Mouse (Mus musculus) lung, postnatal 0 days (tissue): ENCODE measurements around the gene Vps26a. TPM values are rescaled to one million over a fixed set of nuclear protein-coding genes. Genes with fewer than 3 reads are reported as not detected.

ENCODE experiments used
- ATAC-seq: fragments of 200-750 bp; cut with Nextera tagmentation; 2 replicates; pipeline ENCODE4 v1.8.0; 2017; ENCODE audit warnings: moderate library complexity
- DNase-seq: peaks from one replicate; pipeline ENCODE4 v3.0.0-alpha.2; 2016; ENCODE audit warnings: low spot score
- H3K27ac ChIP-seq: fragments of 300-500 bp; sonication (generic); 2 replicates; pipeline ENCODE4 v1.5.1; 2014; ENCODE audit warnings: antibody characterized with exemption, mild to moderate bottlenecking, low read length, mixed read lengths
- H3K27me3 ChIP-seq: fragments of 300-500 bp; sonication (generic); replicated peaks from 2 replicates; pipeline ENCODE4 v1.6.1; 2014; ENCODE audit warnings: low read length, mixed read lengths; ENCODE audit not compliant: insufficient read depth
- H3K36me3 ChIP-seq: fragments of 300-500 bp; sonication (generic); 2 replicates; pipeline ENCODE4 v1.6.1; 2014; ENCODE audit warnings: low read length, mixed read lengths; ENCODE audit not compliant: insufficient read depth
- H3K4me1 ChIP-seq: fragments of 300-500 bp; sonication (generic); 2 replicates; pipeline ENCODE4 v1.6.1; 2014; ENCODE audit warnings: antibody characterized with exemption, low read depth, low read length, mixed read lengths; ENCODE audit not compliant: insufficient read depth
- H3K4me2 ChIP-seq: fragments of 300-500 bp; sonication (generic); replicated peaks from 2 replicates; pipeline ENCODE4 v1.6.1; 2014; ENCODE audit warnings: low read depth, mild to moderate bottlenecking, low read length, moderate library complexity, mixed read lengths
- H3K4me3 ChIP-seq: fragments of 300-500 bp; sonication (generic); 2 replicates; pipeline ENCODE4 v1.5.1; 2014; ENCODE audit warnings: low read depth, low read length
- H3K9ac ChIP-seq: fragments of 300-500 bp; sonication (generic); replicated peaks from 2 replicates; pipeline ENCODE4 v1.6.1; 2014; ENCODE audit warnings: low read depth, mild to moderate bottlenecking
- H3K9me3 ChIP-seq: fragments of 300-500 bp; sonication (generic); 2 replicates; pipeline ENCODE4 v1.6.1; 2016; ENCODE audit warnings: low read length, mixed read lengths
- CTCF ChIP-seq: IDR thresholded peaks from 2 replicates; pipeline ENCODE4 v1.5.1; 2016; ENCODE audit warnings: antibody characterized with exemption, mild to moderate bottlenecking
- EP300 ChIP-seq: IDR thresholded peaks from 2 replicates; pipeline ENCODE4 v1.6.1; 2016; ENCODE audit warnings: antibody characterized with exemption, mild to moderate bottlenecking, control low read depth
- WGBS: fragments of 180-500 bp; shearing (Covaris S2); extraction: QIAGEN DNeasy Blood & Tissue Kit; methylation state at CpG from one replicate; pipeline ENCODE4 v1.1.7; 2014; 5-methylcytosine and 5-hydroxymethylcytosine counted together
- polyA plus RNA-seq: library from polyadenylated mRNA; unstranded; fragments of >200 nt; fragmentation: Nextera tagmentation; extraction: Ambion mirVana; gene quantifications from 2 replicates; pipeline ENCODE4 v1.2.1, GENCODE M21; 2015

Gene Vps26a
- 62.7 and 68.7 TPM in 2 replicates for polyA plus RNA-seq

DNA sequence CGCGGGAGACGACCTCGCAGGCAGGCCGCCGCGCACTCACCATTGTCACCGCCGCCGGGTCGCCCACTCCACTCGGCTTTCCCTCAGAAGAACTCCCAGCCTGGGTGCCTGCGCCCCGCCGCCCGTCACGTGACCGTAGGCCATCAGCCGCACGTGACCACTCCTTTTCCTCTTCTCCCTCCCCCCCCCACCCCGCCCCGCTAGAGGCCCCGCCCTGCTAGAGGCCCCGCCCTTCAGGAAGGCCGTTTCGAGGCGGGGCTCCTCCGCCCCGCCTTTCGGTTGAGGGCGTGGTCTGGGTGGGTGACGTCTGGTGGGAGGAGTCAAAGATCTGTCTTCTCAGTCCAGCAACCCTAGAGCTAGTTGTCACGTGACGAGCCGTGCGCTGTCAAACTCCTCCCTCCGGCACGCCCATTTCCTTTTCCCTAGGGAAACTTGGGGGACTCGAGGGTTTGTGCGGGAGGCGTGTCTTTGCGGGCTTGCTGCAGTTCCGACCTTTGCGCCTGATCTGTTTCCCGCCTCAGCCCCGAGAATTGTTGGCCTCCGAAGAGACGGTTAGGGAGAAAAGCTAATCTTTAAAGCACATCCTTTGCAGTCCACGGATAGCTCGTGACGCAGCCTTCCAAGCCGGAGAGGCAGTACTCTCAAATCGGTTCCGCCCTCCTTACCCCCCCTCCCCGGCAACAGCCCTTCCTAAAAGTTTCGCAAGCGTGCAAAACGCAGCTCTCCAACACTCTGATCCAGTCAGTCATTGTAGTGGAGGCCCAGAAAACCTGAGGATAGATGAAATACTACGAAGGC lies at the start of gene Vps26a:
Gene Vps26a (minus strand): TSS at position 188 of the 798 bp plus-strand sequence.
- Histone ChIP-seq H3K27me3 (no peaks in the 10 kb centered on the region), H3K4me1 (peaks cover 6% of the 10 kb centered on the region), H3K27ac (peak within 1 kb of the TSS; percentile 92), H3K9me3 (no peaks in the 10 kb centered on the region), H3K4me3 (peak within 1 kb of the TSS; percentile 98), H3K36me3 (no peaks in the 10 kb centered on the region), H3K9ac (peak within 1 kb of the TSS; percentile 87), H3K4me2 (peak within 1 kb of the TSS; percentile 65)
- peak; percentile 100 for DNase-seq
- TF ChIP-seq EP300 (no peak), CTCF (no peak)
- under 1% methylated on average over 33 of the region's 59 CpGs for WGBS
- peak; percentile 92 for ATAC-seq

GRCm38 (mm10) chr10:62534509-62534908 lies 47.9 kb upstream of the Vps26a start:
- Histone ChIP-seq H3K4me1 (no peaks in the 10 kb centered on the region), H3K4me2 (no peak overlapping the region), H3K9me3 (no peaks in the 10 kb centered on the region), H3K36me3 (no peaks in the 10 kb centered on the region), H3K27me3 (no peaks in the 10 kb centered on the region), H3K9ac (no peak overlapping the region), H3K27ac (peak overlapping the region; percentile 66; the same call in 1 of the 2 replicates), H3K4me3 (no peak overlapping the region)
- ATAC-seq: peak; percentile 69
- TF ChIP-seq EP300: peak; percentile 78
- no peak for TF ChIP-seq CTCF
- peak; percentile 69 for DNase-seq
- WGBS: 61% methylated on average over 7 of the region's 7 CpGs

GRCm38 (mm10) chr10:62532832-62533231 lies 46.2 kb upstream of the Vps26a start:
- DNase-seq: no peak
- Histone ChIP-seq H3K4me2 (no peak overlapping the region), H3K27ac (no peak overlapping the region), H3K4me3 (no peak overlapping the region), H3K9ac (no peak overlapping the region), H3K9me3 (no peaks in the 10 kb centered on the region), H3K4me1 (no peaks in the 10 kb centered on the region), H3K36me3 (no peaks in the 10 kb centered on the region), H3K27me3 (no peaks in the 10 kb centered on the region)
- TF ChIP-seq EP300: no peak
- TF ChIP-seq CTCF: no peak
- ATAC-seq: no peak
- WGBS: 26% methylated on average over 2 of the region's 2 CpGs

- H3K27me3 ChIP-seq: no peaks in the 10 kb centered on the region
- no peak overlapping the region for H3K4me3 ChIP-seq
- ATAC-seq (peak; percentile 92), DNase-seq (peak; percentile 82)
- peak overlapping the region; percentile 59; the same call in 1 of the 2 replicates for H3K27ac ChIP-seq
- 45% methylated on average over 9 of the region's 9 CpGs for WGBS
- no peaks in the 10 kb centered on the region for H3K9me3 ChIP-seq
- H3K4me1 ChIP-seq: no peaks in the 10 kb centered on the region
- H3K4me2 ChIP-seq: no peak overlapping the region
- H3K36me3 ChIP-seq: no peaks in the 10 kb centered on the region
- H3K9ac ChIP-seq: no peak overlapping the region
- TF ChIP-seq CTCF (no peak), EP300 (peak; percentile 99)
These were observed 43.6 kb upstream of the Vps26a start for GRCm38 (mm10) chr10:62530183-62530582.

DNA sequence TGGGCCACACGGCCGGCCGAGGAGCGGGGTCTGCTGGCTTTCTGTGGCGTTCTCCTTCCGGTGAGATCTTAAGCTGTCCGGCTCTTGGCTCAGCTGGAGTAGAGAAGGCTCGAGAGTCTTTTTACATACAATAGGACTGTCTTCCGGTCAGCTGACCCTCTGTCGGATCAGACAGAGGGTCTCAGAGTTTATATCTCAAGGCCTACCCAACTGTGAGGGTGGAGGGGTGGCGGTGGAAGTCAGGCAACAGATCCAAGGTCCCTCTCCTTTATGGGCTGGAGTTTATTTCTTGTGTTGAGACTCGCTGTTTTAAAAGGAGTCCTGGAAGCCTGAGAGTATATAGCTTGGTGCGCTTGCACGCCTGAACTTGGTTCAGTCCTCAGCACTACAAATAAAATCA lies 40.7 kb upstream of the Vps26a start, which contains the start of gene Srgn:
Gene Srgn (minus strand): TSS at position 101 of the 400 bp plus-strand sequence.
- ATAC-seq (peak; percentile 23), DNase-seq (no peak)
- Histone ChIP-seq H3K4me3 (no peak within 1 kb of the TSS; the same call in 1 of the 2 replicates), H3K4me2 (peak within 1 kb of the TSS; percentile 33), H3K9me3 (no peaks in the 10 kb centered on the region), H3K27ac (no peak within 1 kb of the TSS), H3K36me3 (no peaks in the 10 kb centered on the region), H3K27me3 (no peaks in the 10 kb centered on the region), H3K9ac (no peak within 1 kb of the TSS), H3K4me1 (no peaks in the 10 kb centered on the region)
- no peak for TF ChIP-seq EP300
- no peak for TF ChIP-seq CTCF
- WGBS: 74% methylated on average over 14 of the region's 14 CpGs

DNA sequence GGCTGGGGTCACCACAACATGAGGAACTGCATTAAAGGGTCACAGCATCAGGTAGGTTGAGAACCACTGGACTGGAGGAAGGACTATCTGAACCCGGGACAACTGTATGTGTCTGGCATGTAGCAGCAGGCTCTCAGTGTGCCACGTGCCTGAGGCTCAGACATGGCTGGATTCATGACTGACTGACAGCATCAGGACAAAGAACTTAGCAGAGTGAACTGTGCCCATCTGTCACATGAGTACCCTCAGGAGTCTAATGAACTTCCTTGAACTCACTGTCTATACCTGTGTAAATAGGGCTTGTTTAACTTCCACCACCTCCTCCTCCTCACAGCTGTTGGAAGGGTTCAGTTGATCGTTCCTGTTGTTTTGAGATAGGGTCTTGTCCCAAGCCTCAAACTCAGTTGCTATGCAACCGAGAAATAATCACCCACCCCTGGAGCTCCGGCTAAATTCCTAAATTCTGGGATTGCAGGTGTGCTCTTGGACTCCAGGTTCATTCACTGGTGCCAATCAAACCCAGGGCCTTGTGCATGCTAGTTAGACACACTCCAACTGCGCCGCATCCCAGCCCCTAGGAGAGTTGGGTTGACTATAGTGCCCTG lies 35.8 kb upstream of the Vps26a start:
- H3K27me3 ChIP-seq: no peaks in the 10 kb centered on the region
- 41% methylated on average over 7 of the region's 7 CpGs for WGBS
- ATAC-seq (no peak), DNase-seq (no peak)
- no peak overlapping the region for H3K9ac ChIP-seq
- no peaks in the 10 kb centered on the region for H3K36me3 ChIP-seq
- TF ChIP-seq EP300 (no peak), CTCF (no peak)
- no peak overlapping the region for H3K4me2 ChIP-seq
- H3K9me3 ChIP-seq: no peaks in the 10 kb centered on the region
- H3K4me3 ChIP-seq: no peak overlapping the region
- no peak overlapping the region for H3K27ac ChIP-seq
- H3K4me1 ChIP-seq: no peaks in the 10 kb centered on the region
